In genomic region chr6:123261555-123262161, GRCm38 (mm10) we compare ENCODE assay signal across 21 mouse cellular contexts. TPM values are rescaled to one million over a fixed set of nuclear protein-coding genes. Genes with fewer than 3 reads are reported as not detected.
DNase-seq lines count a peak whose midpoint lies in the region; ATAC-seq and TF ChIP-seq lines count a peak whose summit lies in the region.
"Had no signal": no experiment of that assay in that cellular context is flagged by ENCODE, and none has a peak within 500 bp of the region (broad histone marks: within the 10 kb centered on the region; RNA-seq: fewer than 3 reads in every experiment).

Clec4d (plus strand) TSS chr6:123262111.

- no peak within 1 kb of the TSS for H3K4me2 ChIP-seq in hindbrain, embryonic 14.5 days (replicated peaks)
- H3K4me2 ChIP-seq: embryonic facial prominence, embryonic 15.5 days; forebrain, embryonic 13.5 days; liver, embryonic 15.5 days; midbrain, embryonic 15.5 days; neural tube, embryonic 13.5 days had no signal

- H3K36me3 ChIP-seq in G1E (replicated peaks) = no peaks in the 10 kb centered on the region
- H3K36me3 ChIP-seq in hindbrain, embryonic 14.5 days (replicated peaks; ENCODE audit: control insufficient read depth, insufficient read depth) = no peaks in the 10 kb centered on the region
- H3K36me3 ChIP-seq: embryonic facial prominence, embryonic 15.5 days; limb, embryonic 10.5 days; liver, embryonic 15.5 days; midbrain, embryonic 15.5 days; neural tube, embryonic 13.5 days had no signal

- no peak within 1 kb of the TSS for H3K27ac ChIP-seq in layer of hippocampus, adult 2 months
- no peak within 1 kb of the TSS for H3K27ac ChIP-seq in hindbrain, embryonic 14.5 days
- H3K27ac ChIP-seq: embryonic facial prominence, embryonic 15.5 days; forebrain, embryonic 13.5 days; limb, embryonic 10.5 days; liver, embryonic 15.5 days; midbrain, embryonic 15.5 days; neural tube, embryonic 13.5 days had no signal

- no peaks in the 10 kb centered on the region for H3K9me3 ChIP-seq in G1E (replicated peaks)
- H3K9me3 ChIP-seq in hindbrain, embryonic 14.5 days (ENCODE audit: control insufficient read depth, low read length) = no peaks in the 10 kb centered on the region
- H3K9me3 ChIP-seq: embryonic facial prominence, embryonic 15.5 days; forebrain, embryonic 13.5 days; limb, embryonic 10.5 days; liver, embryonic 15.5 days; midbrain, embryonic 15.5 days; neural tube, embryonic 13.5 days had no signal

- no peak within 1 kb of the TSS for H3K4me3 ChIP-seq in layer of hippocampus, adult 2 months
- no peak within 1 kb of the TSS for H3K4me3 ChIP-seq in G1E (ENCODE audit: low read depth, low read length)
- H3K4me3 ChIP-seq in hindbrain, embryonic 14.5 days (replicated peaks; ENCODE audit: low read length) = no peak within 1 kb of the TSS
- H3K4me3 ChIP-seq: embryonic facial prominence, embryonic 15.5 days; forebrain, embryonic 13.5 days; limb, embryonic 10.5 days; liver, embryonic 15.5 days; midbrain, embryonic 15.5 days; neural tube, embryonic 13.5 days had no signal

- peak; percentile 62 for TF ChIP-seq CTCF in layer of hippocampus, adult 2 months (conservative IDR thresholded peaks at IDR 0.05)
- no peak for TF ChIP-seq CTCF in G1E (IDR thresholded peaks at IDR 0.05; ENCODE audit: low read depth, low read length)

- 0 out of 2 replicates have a peak, but pooled peaks have one; percentile 35 for ATAC-seq in G1E (ENCODE audit: extremely low read depth, insufficient number of reproducible peaks, low FRiP score, poor library complexity, severe bottlenecking)
- ATAC-seq in common myeloid progenitor, adult 5-6 weeks (replicated peaks; ENCODE audit: low read depth, poor library complexity, severe bottlenecking) = peak; percentile 48
- ATAC-seq in megakaryocyte-erythroid progenitor cell, adult 5-6 weeks (replicated peaks; ENCODE audit: low FRiP score, low TSS enrichment, poor library complexity, severe bottlenecking) = peak; percentile 76
- ATAC-seq in hindbrain, embryonic 14.5 days (ENCODE audit: low FRiP score) = no peak
- ATAC-seq: forebrain, embryonic 13.5 days; midbrain, embryonic 15.5 days; Patski had no signal

- no peaks in the 10 kb centered on the region for H3K27me3 ChIP-seq in G1E (ENCODE audit: insufficient read depth, low read length)
- H3K27me3 ChIP-seq in hindbrain, embryonic 14.5 days (ENCODE audit: control insufficient read depth, insufficient read depth, low read length) = no peaks in the 10 kb centered on the region
- H3K27me3 ChIP-seq: embryonic facial prominence, embryonic 15.5 days; forebrain, embryonic 13.5 days; liver, embryonic 15.5 days; midbrain, embryonic 15.5 days; neural tube, embryonic 13.5 days had no signal

- WGBS in hindbrain, embryonic 14.5 days = 79% methylated on average over 4 of the region's 4 CpGs

- H3K4me1 ChIP-seq in G1E (ENCODE audit: insufficient read depth, low read depth, low read length) = peaks cover 67% of the 10 kb centered on the region
- H3K4me1 ChIP-seq in hindbrain, embryonic 14.5 days (replicated peaks; ENCODE audit: control insufficient read depth, insufficient read depth, low read length) = no peaks in the 10 kb centered on the region
- H3K4me1 ChIP-seq: embryonic facial prominence, embryonic 15.5 days; forebrain, embryonic 13.5 days; limb, embryonic 10.5 days; midbrain, embryonic 15.5 days; neural tube, embryonic 13.5 days had no signal

- no peak for DNase-seq in layer of hippocampus, adult 2 months (ENCODE audit: low spot score in 2 of 2)
- no peak for DNase-seq in layer of hippocampus, postnatal 10 days (ENCODE audit: low spot score in 2 of 2)
- no peak for DNase-seq in G1E (ENCODE audit: low spot score)
- DNase-seq in embryo, embryonic 9.5 days (ENCODE audit: extremely low spot score) = no peak
- no peak for DNase-seq in hindbrain, embryonic 14.5 days (ENCODE audit: low spot score)
- DNase-seq in left cerebral cortex, adult 8-10 months (ENCODE audit: low spot score in 2 of 2) = no peak
- DNase-seq: cerebellum, adult 18-20 months; heart, adult 18-20 months; kidney, postnatal 10 days; lung, postnatal 36 days; thymus, adult 2 months had no signal

- H3K9ac ChIP-seq in hindbrain, embryonic 14.5 days = no peak within 1 kb of the TSS
- H3K9ac ChIP-seq: embryonic facial prominence, embryonic 15.5 days; forebrain, embryonic 13.5 days; liver, embryonic 15.5 days; midbrain, embryonic 15.5 days; neural tube, embryonic 13.5 days had no signal

RNA-seq across cellular contexts. Expression of gene Clec4d, which starts in this region (rescaled TPM):
- not detected for total RNA-seq in layer of hippocampus, adult 2 months (2021)
- not detected for total RNA-seq in layer of hippocampus, postnatal 10 days (2021)
- total RNA-seq in G1E (2014; fragmentation: Nextera tagmentation) (18.9 and 28.7 TPM in 2 replicates), G1E (2017) (12.6 and 14.1 TPM in 2 replicates)
- polyA plus RNA-seq in G1E (2012) = 0.44 and 0.91 TPM in 2 replicates
- total RNA-seq in common myeloid progenitor, adult 5-6 weeks (2017) = 12.8 and 17.3 TPM in 2 replicates
- 16.3 and 17.4 TPM in 2 replicates for total RNA-seq in megakaryocyte-erythroid progenitor cell, adult 5-6 weeks (2014; fragmentation: Nextera tagmentation)
- total RNA-seq in megakaryocyte-erythroid progenitor cell, adult 5-6 weeks (2017) = 5.5 and 22.8 TPM in 2 replicates
- 0.21 TPM in 1 of 2 replicates, not detected in the other for polyA plus RNA-seq in hindbrain, embryonic 14.5 days (2014; fragmentation: Nextera tagmentation; extraction: Ambion mirVana)
- total RNA-seq in left cerebral cortex, adult 8-10 months (2022) = not detected
- total RNA-seq: layer of hippocampus, postnatal 25 days had no signal
- polyA plus RNA-seq: forebrain, embryonic 13.5 days; limb, embryonic 10.5 days; midbrain, embryonic 15.5 days; neural tube, embryonic 13.5 days; Patski had no signal

Comparison
In these comparisons a context has a peak if more than half of its experiments do, and no peak if none do; other contexts are left out.
1. RNA of gene Clec4d (total RNA-seq): 12.6 to 28.7 TPM in G1E, 5.5 to 22.8 TPM in megakaryocyte-erythroid progenitor cell, adult 5-6 weeks and 12.8 to 17.3 TPM in common myeloid progenitor, adult 5-6 weeks; not detected in layer of hippocampus, adult 2 months, not detected in layer of hippocampus, postnatal 10 days and not detected in left cerebral cortex, adult 8-10 months; every median in the first group is over 4 times any median in the second.